Mouse (Mus musculus) lung, postnatal 0 days (tissue): ENCODE data around the gene Bcl2l12. TPM values are rescaled to one million over a fixed set of nuclear protein-coding genes. Genes with fewer than 3 reads are reported as not detected.

Source experiments
- ATAC-seq: fragments of 200-750 bp; cut with Nextera tagmentation; 2 replicates; pipeline ENCODE4 v1.8.0; 2017; ENCODE audit warnings: moderate library complexity
- DNase-seq: peaks from one replicate; pipeline ENCODE4 v3.0.0-alpha.2; 2016; ENCODE audit warnings: low spot score
- H3K27ac ChIP-seq: fragments of 300-500 bp; sonication (generic); 2 replicates; pipeline ENCODE4 v1.5.1; 2014; ENCODE audit warnings: antibody characterized with exemption, mild to moderate bottlenecking, low read length, mixed read lengths
- H3K27me3 ChIP-seq: fragments of 300-500 bp; sonication (generic); replicated peaks from 2 replicates; pipeline ENCODE4 v1.6.1; 2014; ENCODE audit warnings: low read length, mixed read lengths; ENCODE audit not compliant: insufficient read depth
- H3K36me3 ChIP-seq: fragments of 300-500 bp; sonication (generic); 2 replicates; pipeline ENCODE4 v1.6.1; 2014; ENCODE audit warnings: low read length, mixed read lengths; ENCODE audit not compliant: insufficient read depth
- H3K4me1 ChIP-seq: fragments of 300-500 bp; sonication (generic); 2 replicates; pipeline ENCODE4 v1.6.1; 2014; ENCODE audit warnings: antibody characterized with exemption, low read depth, low read length, mixed read lengths; ENCODE audit not compliant: insufficient read depth
- H3K4me2 ChIP-seq: fragments of 300-500 bp; sonication (generic); replicated peaks from 2 replicates; pipeline ENCODE4 v1.6.1; 2014; ENCODE audit warnings: low read depth, mild to moderate bottlenecking, low read length, moderate library complexity, mixed read lengths
- H3K4me3 ChIP-seq: fragments of 300-500 bp; sonication (generic); 2 replicates; pipeline ENCODE4 v1.5.1; 2014; ENCODE audit warnings: low read depth, low read length
- H3K9ac ChIP-seq: fragments of 300-500 bp; sonication (generic); replicated peaks from 2 replicates; pipeline ENCODE4 v1.6.1; 2014; ENCODE audit warnings: low read depth, mild to moderate bottlenecking
- H3K9me3 ChIP-seq: fragments of 300-500 bp; sonication (generic); 2 replicates; pipeline ENCODE4 v1.6.1; 2016; ENCODE audit warnings: low read length, mixed read lengths
- CTCF ChIP-seq: IDR thresholded peaks from 2 replicates; pipeline ENCODE4 v1.5.1; 2016; ENCODE audit warnings: antibody characterized with exemption, mild to moderate bottlenecking
- EP300 ChIP-seq: IDR thresholded peaks from 2 replicates; pipeline ENCODE4 v1.6.1; 2016; ENCODE audit warnings: antibody characterized with exemption, mild to moderate bottlenecking, control low read depth
- WGBS: fragments of 180-500 bp; shearing (Covaris S2); extraction: QIAGEN DNeasy Blood & Tissue Kit; methylation state at CpG from one replicate; pipeline ENCODE4 v1.1.7; 2014; 5-methylcytosine and 5-hydroxymethylcytosine counted together
- polyA plus RNA-seq: library from polyadenylated mRNA; unstranded; fragments of >200 nt; fragmentation: Nextera tagmentation; extraction: Ambion mirVana; gene quantifications from 2 replicates; pipeline ENCODE4 v1.2.1, GENCODE M21; 2015

The Bcl2l12 gene
- polyA plus RNA-seq, 1 experiment from 2014 or later = 29.0 TPM

- no peaks in the 10 kb centered on the region for H3K27me3 ChIP-seq
- H3K9ac ChIP-seq = no peak overlapping the region
- H3K4me2 ChIP-seq = no peak overlapping the region
- no peak for ATAC-seq
- no peak overlapping the region for H3K27ac ChIP-seq
- no peaks in the 10 kb centered on the region for H3K36me3 ChIP-seq
- no peak overlapping the region for H3K4me3 ChIP-seq
- no peak for DNase-seq
- H3K9me3 ChIP-seq = no peaks in the 10 kb centered on the region
- no peaks in the 10 kb centered on the region for H3K4me1 ChIP-seq
- WGBS = 54% methylated on average over 15 of the region's 15 CpGs
- no peak for TF ChIP-seq EP300
- peak; percentile 26 for TF ChIP-seq CTCF
Measured at GRCm38 (mm10) chr7:44966638-44967037, 31.9 kb downstream of the Bcl2l12 start.

GRCm38 (mm10) chr7:44965975-44966374 lies 32.5 kb downstream of the Bcl2l12 start:
- no peaks in the 10 kb centered on the region for H3K4me1 ChIP-seq
- H3K4me3 ChIP-seq = no peak overlapping the region
- H3K27me3 ChIP-seq = no peaks in the 10 kb centered on the region
- no peak overlapping the region for H3K9ac ChIP-seq
- no peak overlapping the region for H3K4me2 ChIP-seq
- no peak overlapping the region for H3K27ac ChIP-seq
- ATAC-seq = no peak
- 74% methylated on average over 7 of the region's 7 CpGs for WGBS
- H3K9me3 ChIP-seq = no peaks in the 10 kb centered on the region
- no peak for DNase-seq
- TF ChIP-seq CTCF (peak; percentile 23), EP300 (no peak)
- no peaks in the 10 kb centered on the region for H3K36me3 ChIP-seq

GRCm38 (mm10) chr7:44964990-44965389 lies 33.5 kb downstream of the Bcl2l12 start:
- Histone ChIP-seq H3K4me3 (no peak overlapping the region), H3K9me3 (no peaks in the 10 kb centered on the region), H3K9ac (no peak overlapping the region), H3K27me3 (no peaks in the 10 kb centered on the region), H3K27ac (no peak overlapping the region), H3K4me1 (no peaks in the 10 kb centered on the region), H3K4me2 (no peak overlapping the region), H3K36me3 (no peaks in the 10 kb centered on the region)
- ATAC-seq = no peak
- WGBS = 91% methylated on average over 13 of the region's 13 CpGs
- DNase-seq = no peak
- TF ChIP-seq CTCF = no peak
- TF ChIP-seq EP300 = no peak

DNA sequence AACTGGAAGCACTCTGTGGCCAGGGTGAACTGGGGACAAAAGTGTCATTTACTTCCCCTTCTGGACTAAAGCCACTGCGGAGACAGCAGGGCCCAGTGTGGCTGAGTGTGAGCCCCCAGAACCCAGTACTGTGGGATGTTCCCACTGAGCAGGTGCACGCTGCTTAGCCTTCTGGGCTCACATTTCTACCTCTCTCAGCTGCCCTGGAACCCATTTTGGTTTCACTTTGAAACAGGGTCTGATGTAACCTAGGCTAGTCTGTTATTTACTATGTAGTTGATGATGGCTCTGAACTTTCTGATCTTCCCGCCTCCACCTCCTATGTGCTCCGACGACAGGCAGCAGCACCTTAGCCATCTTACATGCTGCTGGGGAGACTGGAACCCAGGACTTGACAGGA lies 35.7 kb downstream of the Bcl2l12 start:
- 90% methylated on average over 5 of the region's 5 CpGs for WGBS
- no peak for DNase-seq
- Histone ChIP-seq H3K9me3 (no peaks in the 10 kb centered on the region), H3K4me1 (no peaks in the 10 kb centered on the region), H3K36me3 (no peaks in the 10 kb centered on the region), H3K4me2 (no peak overlapping the region), H3K27ac (no peak overlapping the region), H3K27me3 (no peaks in the 10 kb centered on the region), H3K4me3 (no peak overlapping the region), H3K9ac (no peak overlapping the region)
- ATAC-seq = no peak
- TF ChIP-seq EP300 = no peak

- no peak overlapping the region for H3K9ac ChIP-seq
- 62% methylated on average over 8 of the region's 8 CpGs for WGBS
- no peak overlapping the region for H3K4me3 ChIP-seq
- DNase-seq (no peak), ATAC-seq (no peak)
- TF ChIP-seq EP300 (no peak), CTCF (no peak)
- no peaks in the 10 kb centered on the region for H3K36me3 ChIP-seq
- no peak overlapping the region for H3K4me2 ChIP-seq
- no peak overlapping the region for H3K27ac ChIP-seq
- no peaks in the 10 kb centered on the region for H3K27me3 ChIP-seq
- H3K4me1 ChIP-seq = no peaks in the 10 kb centered on the region
- H3K9me3 ChIP-seq = no peaks in the 10 kb centered on the region
Measured at GRCm38 (mm10) chr7:44962337-44962736, 36.2 kb downstream of the Bcl2l12 start.

DNA sequence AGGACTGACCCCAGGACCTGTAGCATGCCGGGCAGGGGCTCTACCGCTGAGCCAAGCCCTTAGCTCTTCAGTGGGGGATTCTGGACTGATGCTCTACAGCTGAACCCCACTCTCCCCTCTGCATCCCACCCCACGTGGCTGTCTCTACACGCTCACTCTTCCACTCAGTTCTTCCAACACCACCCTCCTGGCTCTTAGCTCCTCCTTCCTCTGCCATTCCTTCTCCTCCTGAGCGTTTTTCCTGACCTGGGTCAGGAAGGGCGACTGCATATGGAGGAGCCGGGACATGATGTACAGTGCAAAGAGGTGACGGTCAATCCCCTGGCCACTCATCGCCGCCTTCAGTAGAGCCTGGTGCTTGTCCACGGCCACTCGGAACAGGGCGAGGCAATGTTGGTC lies 38.0 kb downstream of the Bcl2l12 start:
- Histone ChIP-seq H3K9me3 (no peaks in the 10 kb centered on the region), H3K9ac (no peak overlapping the region), H3K4me3 (no peak overlapping the region), H3K4me1 (no peaks in the 10 kb centered on the region), H3K27me3 (no peaks in the 10 kb centered on the region), H3K4me2 (no peak overlapping the region), H3K27ac (no peak overlapping the region), H3K36me3 (no peaks in the 10 kb centered on the region)
- WGBS = 80% methylated on average over 12 of the region's 13 CpGs
- ATAC-seq = no peak
- TF ChIP-seq EP300 (no peak), CTCF (no peak)
- DNase-seq = no peak

DNA sequence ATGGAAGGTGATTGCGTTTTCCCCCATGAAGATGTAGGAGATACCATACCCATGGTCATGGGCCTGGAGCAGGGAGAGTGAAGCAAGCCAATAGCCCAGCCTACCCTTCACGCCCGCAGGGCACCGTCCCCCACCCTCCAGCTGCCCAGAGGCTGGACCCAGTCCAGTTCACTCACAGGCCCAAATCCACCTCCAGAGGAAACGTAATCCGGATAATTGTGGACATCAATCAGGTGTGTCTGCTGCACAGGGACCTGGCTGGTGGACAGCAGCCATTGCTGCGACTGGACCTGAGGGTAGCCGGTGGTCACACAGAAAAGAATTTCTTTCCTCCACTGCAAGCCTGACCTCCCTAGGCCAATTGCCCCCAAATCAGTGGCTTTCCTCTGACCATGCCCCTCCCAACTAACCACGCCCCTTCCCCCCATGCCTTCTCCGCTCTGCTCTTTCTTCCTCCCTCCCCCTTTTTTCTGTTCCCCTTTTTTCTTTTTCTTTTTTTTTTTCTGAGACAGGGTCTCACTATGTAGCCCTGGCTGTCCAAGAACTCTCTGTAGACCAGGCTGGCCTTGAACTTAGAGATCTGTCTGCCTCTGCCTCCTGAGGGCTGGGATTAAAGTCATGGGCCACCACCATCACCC lies 38.5 kb downstream of the Bcl2l12 start:
- Histone ChIP-seq H3K4me1 (no peaks in the 10 kb centered on the region), H3K27me3 (no peaks in the 10 kb centered on the region), H3K9ac (no peak overlapping the region), H3K36me3 (no peaks in the 10 kb centered on the region), H3K4me2 (no peak overlapping the region), H3K9me3 (no peaks in the 10 kb centered on the region), H3K27ac (no peak overlapping the region), H3K4me3 (no peak overlapping the region)
- WGBS = 81% methylated on average over 10 of the region's 10 CpGs
- TF ChIP-seq CTCF (no peak), EP300 (no peak)
- ATAC-seq = no peak
- DNase-seq = no peak
